Mouse (Mus musculus) limb, embryonic 14.5 days (tissue): ENCODE data around the gene Epgn. TPM values are rescaled to one million over a fixed set of nuclear protein-coding genes. Genes with fewer than 3 reads are reported as not detected.

ENCODE experiments used
- ATAC-seq: fragments of 200-750 bp; cut with Nextera tagmentation; 2 replicates; pipeline ENCODE4 v1.8.0; 2017; ENCODE audit warnings: low read depth, moderate number of reproducible peaks, moderate TSS enrichment; ENCODE audit not compliant: low FRiP score
- DNase-seq: peaks from one replicate; pipeline ENCODE4 v3.0.0-alpha.2; 2015; ENCODE audit warnings: low spot score
- H3K27ac ChIP-seq: fragments of 300-500 bp; sonication (generic); replicated peaks from 2 replicates; pipeline ENCODE4 v1.5.1; 2014; ENCODE audit warnings: low read depth, mild to moderate bottlenecking, low read length, moderate library complexity, mixed read lengths
- H3K27me3 ChIP-seq: fragments of 300-500 bp; sonication (generic); 2 replicates; pipeline ENCODE4 v1.6.1; 2014; ENCODE audit warnings: low read length, mixed read lengths; ENCODE audit not compliant: control insufficient read depth, insufficient read depth
- H3K36me3 ChIP-seq: fragments of 300-500 bp; sonication (generic); 2 replicates; pipeline ENCODE4 v1.6.1; 2014; ENCODE audit warnings: mild to moderate bottlenecking, low read length, moderate library complexity, mixed read lengths; ENCODE audit not compliant: control insufficient read depth, insufficient read depth
- H3K4me1 ChIP-seq: fragments of 300-500 bp; sonication (generic); 2 replicates; pipeline ENCODE4 v1.6.1; 2014; ENCODE audit warnings: antibody characterized with exemption, low read length, mixed read lengths; ENCODE audit not compliant: control insufficient read depth, insufficient read depth
- H3K4me2 ChIP-seq: fragments of 300-500 bp; sonication (generic); replicated peaks from 2 replicates; pipeline ENCODE4 v1.6.1; 2014; ENCODE audit warnings: low read depth, mild to moderate bottlenecking, low read length, moderate library complexity; ENCODE audit not compliant: severe bottlenecking
- H3K4me3 ChIP-seq: fragments of 300-500 bp; sonication (generic); replicated peaks from 2 replicates; pipeline ENCODE4 v1.5.1; 2014; ENCODE audit warnings: low read length
- H3K9ac ChIP-seq: fragments of 300-500 bp; sonication (generic); 2 replicates; pipeline ENCODE4 v1.6.1; 2014; ENCODE audit warnings: mild to moderate bottlenecking, low read depth, low read length, moderate library complexity; ENCODE audit not compliant: severe bottlenecking
- H3K9me3 ChIP-seq: fragments of 300-500 bp; sonication (generic); 2 replicates; pipeline ENCODE4 v1.6.1; 2016; ENCODE audit warnings: low read length; ENCODE audit not compliant: control insufficient read depth
- POLR2A ChIP-seq: fragments of 200-500 bp; IDR thresholded peaks from 2 replicates; pipeline ENCODE4 v1.8.0; 2012; ENCODE audit warnings: inconsistent platforms, mild to moderate bottlenecking, moderate library complexity, borderline replicate concordance; ENCODE audit not compliant: insufficient read depth, insufficient read length; ENCODE audit errors: extremely low read depth
- WGBS: fragments of 180-500 bp; shearing (Covaris S2); extraction: QIAGEN DNeasy Blood & Tissue Kit; methylation state at CpG from one replicate; pipeline ENCODE4 v1.1.7; 2014; 5-methylcytosine and 5-hydroxymethylcytosine counted together
- polyA plus RNA-seq, 2 experiments: library from polyadenylated mRNA; depleted of rRNA in 1 of 2; stranded (reverse) in 1 of 2; unstranded in 1 of 2; fragments of >200 nt; fragmentation: Nextera tagmentation in 1 of 2; extraction: Ambion mirVana in 1 of 2; gene quantifications; 2 replicates each; pipeline versions ENCODE4 v1.2.1 to v1.2.3; 2012 to 2014

Gene Epgn
- polyA plus RNA-seq, 2 experiments: 0.25 to 0.44 TPM

DNA sequence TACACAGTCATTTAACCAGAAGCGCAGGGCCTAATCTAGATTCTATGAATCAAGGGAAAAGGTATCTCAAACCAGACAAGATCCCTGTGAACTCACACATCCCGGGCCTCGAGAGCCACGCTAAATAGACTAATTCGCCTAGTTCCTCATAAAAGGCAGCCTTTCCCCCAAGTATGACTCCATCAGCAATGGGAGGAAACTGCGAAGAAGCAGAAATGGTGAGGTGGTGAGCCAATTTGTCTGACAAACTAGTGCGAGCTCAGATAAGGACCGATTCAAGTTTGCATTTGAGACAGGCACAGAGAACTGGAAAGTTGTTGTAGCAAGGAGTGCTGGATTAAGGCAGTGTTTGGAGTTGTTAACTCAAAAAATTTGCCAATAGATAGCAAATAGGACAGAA lies 46.4 kb downstream of the Epgn start:
- no peak overlapping the region for H3K4me2 ChIP-seq

DNA sequence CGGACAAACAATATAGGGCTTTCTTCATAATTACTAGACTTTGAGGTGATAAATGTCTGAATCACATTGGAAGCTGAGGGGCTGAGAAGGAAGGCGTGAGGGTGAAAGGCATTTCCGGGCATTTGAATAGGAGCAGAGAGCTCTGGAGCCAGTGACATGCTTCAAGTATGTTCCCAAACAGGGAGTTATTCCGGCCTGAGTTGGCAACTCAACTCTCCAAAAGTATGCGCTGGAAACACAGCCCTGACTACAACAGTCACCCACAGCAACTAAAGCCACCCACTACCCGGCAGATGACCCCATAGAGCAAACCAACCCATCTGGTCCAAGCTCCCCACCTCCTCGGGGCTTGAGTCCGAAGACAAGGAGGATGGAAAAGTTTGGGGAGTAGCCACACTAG lies 46.8 kb downstream of the Epgn start:
- Histone ChIP-seq H3K4me2 (peak overlapping the region; percentile 47), H3K9ac (peak overlapping the region; percentile 26; the same call in 1 of the 2 replicates), H3K9me3 (no peaks in the 10 kb centered on the region), H3K36me3 (no peaks in the 10 kb centered on the region), H3K27me3 (peaks cover 19% of the 10 kb centered on the region), H3K4me1 (no peaks in the 10 kb centered on the region), H3K27ac (no peak overlapping the region), H3K4me3 (peak overlapping the region; percentile 29)
- no peak for TF ChIP-seq POLR2A
- 42% methylated on average over 8 of the region's 8 CpGs for WGBS
- ATAC-seq (no peak), DNase-seq (no peak)

More for the DNA sequence above, 46.4 kb downstream of the Epgn start:
- WGBS: 68% methylated on average over 8 of the region's 8 CpGs
- Histone ChIP-seq H3K27ac (no peak overlapping the region), H3K27me3 (peaks cover 19% of the 10 kb centered on the region), H3K4me3 (no peak overlapping the region), H3K36me3 (no peaks in the 10 kb centered on the region), H3K9me3 (no peaks in the 10 kb centered on the region), H3K4me1 (no peaks in the 10 kb centered on the region), H3K9ac (no peak overlapping the region)
- ATAC-seq: no peak
- no peak for TF ChIP-seq POLR2A
- DNase-seq: no peak

DNA sequence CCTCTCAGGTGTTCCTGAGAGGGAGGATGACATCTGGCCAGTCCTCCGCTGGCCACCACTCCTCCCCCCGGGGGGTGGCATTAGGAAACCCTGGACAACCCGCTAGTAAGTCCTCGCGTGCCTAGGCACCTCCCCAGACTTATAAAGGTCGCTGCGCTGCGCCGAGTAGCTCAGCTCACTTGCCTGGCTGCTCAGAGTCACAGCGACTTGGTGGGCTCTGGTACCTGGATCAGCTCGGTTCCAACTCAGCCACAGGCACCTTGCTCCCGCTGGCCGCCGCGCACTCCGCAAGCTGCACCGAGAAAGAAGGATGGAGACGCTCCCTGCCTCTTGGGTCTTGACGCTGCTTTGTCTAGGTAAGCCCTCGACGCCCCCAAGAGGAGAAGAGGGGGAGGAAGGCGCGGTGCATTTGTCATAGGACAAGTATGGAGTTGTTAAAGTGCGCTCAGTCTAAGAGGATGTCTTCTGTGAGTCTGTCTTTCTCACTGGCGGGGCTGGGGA lies 47.2 kb downstream of the Epgn start, which contains the start of gene Ereg:
TSS of gene Ereg (plus strand) at position 173 of the 501 bp plus-strand sequence.
- ATAC-seq: no peak
- H3K9ac ChIP-seq: peak within 1 kb of the TSS; percentile 26; the same call in 1 of the 2 replicates
- H3K4me2 ChIP-seq: peak within 1 kb of the TSS; percentile 47
- H3K27ac ChIP-seq: no peak within 1 kb of the TSS
- H3K36me3 ChIP-seq: no peaks in the 10 kb centered on the region
- peak within 1 kb of the TSS; percentile 29 for H3K4me3 ChIP-seq
- peak; percentile 9 for DNase-seq
- no peaks in the 10 kb centered on the region for H3K9me3 ChIP-seq
- WGBS: 2% methylated on average over 25 of the region's 25 CpGs
- H3K27me3 ChIP-seq: peaks cover 19% of the 10 kb centered on the region
- TF ChIP-seq POLR2A: no peak
- no peaks in the 10 kb centered on the region for H3K4me1 ChIP-seq

DNA sequence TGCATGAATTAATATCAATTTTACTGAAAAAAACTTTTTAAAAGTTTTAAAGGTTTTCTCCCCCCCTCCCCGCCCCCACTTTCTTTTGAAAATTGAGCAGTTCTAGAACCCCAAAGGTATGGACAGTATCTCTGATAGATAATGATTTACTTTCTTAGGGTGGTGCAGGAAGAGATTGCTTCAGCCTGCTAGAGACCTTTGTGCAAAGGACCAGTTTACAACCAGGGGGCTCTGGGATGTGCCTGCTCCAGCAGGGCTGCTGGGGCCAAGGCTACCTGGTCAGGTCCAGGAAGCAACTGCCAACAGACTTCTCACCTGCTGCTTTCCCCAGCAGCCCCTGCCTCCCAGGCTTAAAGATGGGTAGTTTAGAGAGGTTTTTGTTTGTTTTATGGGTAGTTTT lies 47.8 kb downstream of the Epgn start:
- Histone ChIP-seq H3K9ac (no peak overlapping the region), H3K36me3 (no peaks in the 10 kb centered on the region), H3K27ac (no peak overlapping the region), H3K4me3 (no peak overlapping the region), H3K4me1 (no peaks in the 10 kb centered on the region), H3K27me3 (peaks cover 19% of the 10 kb centered on the region), H3K9me3 (no peaks in the 10 kb centered on the region), H3K4me2 (peak overlapping the region; percentile 47)
- DNase-seq: no peak
- no peak for ATAC-seq
- no peak for TF ChIP-seq POLR2A
- WGBS: 47% methylated on average over 1 of the region's 1 CpGs

GRCm38 (mm10) chr5:91083016-91083415 lies 55.8 kb downstream of the Epgn start:
- H3K27ac ChIP-seq: no peak overlapping the region
- H3K9me3 ChIP-seq: no peaks in the 10 kb centered on the region
- no peak overlapping the region for H3K9ac ChIP-seq
- WGBS: 78% methylated on average over 5 of the region's 5 CpGs
- no peak overlapping the region for H3K4me3 ChIP-seq
- no peaks in the 10 kb centered on the region for H3K36me3 ChIP-seq
- TF ChIP-seq POLR2A: no peak
- no peaks in the 10 kb centered on the region for H3K4me1 ChIP-seq
- no peaks in the 10 kb centered on the region for H3K27me3 ChIP-seq
- DNase-seq (no peak), ATAC-seq (no peak)
- no peak overlapping the region for H3K4me2 ChIP-seq

Other genes starting within 250 kb of the Epgn start
- 0.40 and 0.63 TPM in 2 replicates for gene Cxcl3, start 241.4 kb upstream of the Epgn start, polyA plus RNA-seq (2012; rRNA removed)
- gene Cxcl3, start 241.4 kb upstream of the Epgn start, polyA plus RNA-seq (2014; fragmentation: Nextera tagmentation; extraction: Ambion mirVana): 0.66 TPM in 1 of 2 replicates, not detected in the other
- 0.09 and 0.28 TPM in 2 replicates for gene Cxcl15, start 232.9 kb upstream of the Epgn start, polyA plus RNA-seq (2012; rRNA removed)
- gene Cxcl15, start 232.9 kb upstream of the Epgn start, polyA plus RNA-seq (2014; fragmentation: Nextera tagmentation; extraction: Ambion mirVana): 0.33 and 0.44 TPM in 2 replicates
- gene Cxcl1, start 136.2 kb upstream of the Epgn start, polyA plus RNA-seq (2012; rRNA removed): 2.3 and 2.9 TPM in 2 replicates
- 1.8 and 2.8 TPM in 2 replicates for gene Cxcl1, start 136.2 kb upstream of the Epgn start, polyA plus RNA-seq (2014; fragmentation: Nextera tagmentation; extraction: Ambion mirVana)
- 0.31 and 0.65 TPM in 2 replicates for gene Cxcl2, start 123.6 kb upstream of the Epgn start, polyA plus RNA-seq (2012; rRNA removed)
- not detected in 2 replicates for gene Cxcl2, start 123.6 kb upstream of the Epgn start, polyA plus RNA-seq (2014; fragmentation: Nextera tagmentation; extraction: Ambion mirVana)
- 48.5 and 50.7 TPM in 2 replicates for gene Mthfd2l, start 96.3 kb upstream of the Epgn start, polyA plus RNA-seq (2012; rRNA removed)
- gene Mthfd2l, start 96.3 kb upstream of the Epgn start, polyA plus RNA-seq (2014; fragmentation: Nextera tagmentation; extraction: Ambion mirVana): 55.0 and 55.8 TPM in 2 replicates
- gene Ereg, start 47.2 kb downstream of the Epgn start, polyA plus RNA-seq (2012; rRNA removed): 0.08 and 0.09 TPM in 2 replicates
- 0.10 and 0.21 TPM in 2 replicates for gene Ereg, start 47.2 kb downstream of the Epgn start, polyA plus RNA-seq (2014; fragmentation: Nextera tagmentation; extraction: Ambion mirVana)
- gene Areg, start 112.1 kb downstream of the Epgn start, polyA plus RNA-seq (2012; rRNA removed): 0.38 and 0.75 TPM in 2 replicates
- gene Areg, start 112.1 kb downstream of the Epgn start, polyA plus RNA-seq (2014; fragmentation: Nextera tagmentation; extraction: Ambion mirVana): 1.1 and 1.6 TPM in 2 replicates